Mouse (Mus musculus): Measurements from ENCODE around the gene Olfr448. TPM values are rescaled to one million over a fixed set of nuclear protein-coding genes. Genes with fewer than 3 reads are reported as not detected.

Gene Olfr448
- total RNA-seq (2014; rRNA removed) (not detected in 2 replicates), polyA plus RNA-seq (2015; fragmentation: Nextera tagmentation; extraction: Ambion mirVana) (not detected in 2 replicates)

DNA sequence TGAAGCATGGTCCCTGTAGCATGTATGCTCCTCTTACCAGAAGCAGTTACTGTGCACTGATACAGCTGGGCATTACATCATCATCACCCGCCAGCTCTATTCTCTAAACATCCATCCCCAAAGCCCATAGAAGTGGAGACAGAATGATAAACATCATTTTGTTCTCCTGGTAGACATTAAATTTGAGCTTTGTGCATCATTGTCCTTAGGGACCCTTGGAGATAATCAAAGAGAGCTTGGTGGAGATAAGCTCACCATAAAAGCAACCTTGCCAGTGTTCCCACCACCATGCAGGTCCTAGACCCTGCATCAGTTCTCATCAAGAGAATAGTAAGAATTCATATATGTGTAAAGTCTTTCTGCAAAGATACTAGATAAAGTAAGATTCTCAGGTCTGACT, at the start of gene Olfr448:
Olfr448 (plus strand) TSS at position 301 of the 400 bp plus-strand sequence.
- no peaks in the 10 kb centered on the region for H3K36me3 ChIP-seq (ENCODE audit: insufficient read depth, low read length)
- H3K9me3 ChIP-seq (ENCODE audit: low read length) = no peaks in the 10 kb centered on the region
- no peak within 1 kb of the TSS for H3K27ac ChIP-seq
- H3K9ac ChIP-seq (replicated peaks; ENCODE audit: low read length) = no peak within 1 kb of the TSS
- H3K4me3 ChIP-seq (ENCODE audit: low read length) = no peak within 1 kb of the TSS
- DNase-seq (ENCODE audit: low spot score) (no peak), ATAC-seq (no peak)
- no peak within 1 kb of the TSS for H3K4me2 ChIP-seq (ENCODE audit: low read depth, low read length)
- H3K4me1 ChIP-seq (ENCODE audit: insufficient read depth, low read length) = no peaks in the 10 kb centered on the region
- H3K27me3 ChIP-seq (ENCODE audit: insufficient read depth, low read length) = no peaks in the 10 kb centered on the region
- TF ChIP-seq CTCF (IDR thresholded peaks at IDR 0.05; ENCODE audit: low read depth) = no peak
- 95% methylated on average over 1 of the region's 1 CpGs for WGBS

DNA sequence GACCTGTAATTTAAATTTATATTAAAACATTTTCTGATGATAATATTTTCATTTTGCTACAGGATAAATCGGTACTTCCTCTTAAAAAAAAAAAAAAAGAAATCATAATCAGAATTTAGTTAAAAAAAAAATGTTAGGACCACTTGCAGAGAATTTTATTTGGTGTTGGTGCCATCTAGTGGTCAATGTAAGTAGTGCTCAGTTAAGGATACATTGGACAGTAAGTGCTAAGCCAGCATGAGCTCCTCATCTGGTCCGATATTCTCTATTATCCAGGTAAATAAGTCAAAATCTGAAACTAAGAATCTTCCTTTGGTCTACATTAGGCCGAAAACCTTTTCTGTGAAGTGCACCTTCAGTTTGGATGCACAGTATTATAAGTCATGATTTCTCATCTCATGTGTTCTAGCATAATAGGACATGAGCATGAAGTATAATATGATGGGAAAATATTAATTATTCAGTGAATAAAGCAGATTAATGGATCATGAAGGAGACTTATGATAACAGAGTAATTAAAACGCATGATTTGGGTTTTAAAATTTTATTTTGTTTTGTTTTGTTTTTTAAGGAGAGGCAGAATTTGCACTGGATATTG, 29.9 kb upstream of the Olfr448 start:
- no peak overlapping the region for H3K4me2 ChIP-seq (ENCODE audit: low read depth, low read length)
- H3K27ac ChIP-seq = no peak overlapping the region
- H3K27me3 ChIP-seq (ENCODE audit: insufficient read depth, low read length) = no peaks in the 10 kb centered on the region
- peak; percentile 76 for TF ChIP-seq CTCF (IDR thresholded peaks at IDR 0.05; ENCODE audit: low read depth)
- no peaks in the 10 kb centered on the region for H3K4me1 ChIP-seq (ENCODE audit: insufficient read depth, low read length)
- H3K36me3 ChIP-seq (ENCODE audit: insufficient read depth, low read length) = no peaks in the 10 kb centered on the region
- no peak overlapping the region for H3K4me3 ChIP-seq (ENCODE audit: low read length)
- WGBS = 16% methylated on average over 4 of the region's 4 CpGs
- DNase-seq (ENCODE audit: low spot score) = peak; percentile 85
- H3K9ac ChIP-seq (replicated peaks; ENCODE audit: low read length) = no peak overlapping the region
- ATAC-seq = peak; percentile 69
- H3K9me3 ChIP-seq (ENCODE audit: low read length) = no peaks in the 10 kb centered on the region

DNA sequence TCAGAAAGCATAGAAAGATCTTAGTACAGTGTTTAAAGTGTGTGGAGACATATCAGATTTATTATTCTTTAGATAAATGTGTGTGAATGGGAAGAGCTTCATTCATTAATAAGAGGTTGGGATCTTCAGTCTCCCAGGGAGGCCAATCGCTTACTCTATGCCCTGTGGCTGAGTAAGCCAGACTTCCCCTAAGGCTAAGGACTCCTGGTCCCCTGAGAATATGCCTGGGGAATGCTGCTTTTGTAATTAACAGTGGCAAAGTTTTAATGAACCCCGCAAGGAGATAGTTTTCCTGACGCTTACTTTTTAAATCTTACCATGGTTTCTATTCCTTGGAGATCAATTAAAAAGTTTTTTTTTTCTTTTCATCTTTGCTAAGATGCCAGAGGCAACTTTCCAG, 20.5 kb upstream of the Olfr448 start:
- Histone ChIP-seq H3K27ac (no peak overlapping the region), H3K9me3 (ENCODE audit: low read length) (no peaks in the 10 kb centered on the region), H3K27me3 (ENCODE audit: insufficient read depth, low read length) (no peaks in the 10 kb centered on the region), H3K4me2 (ENCODE audit: low read depth, low read length) (no peak overlapping the region), H3K36me3 (ENCODE audit: insufficient read depth, low read length) (no peaks in the 10 kb centered on the region), H3K9ac (replicated peaks; ENCODE audit: low read length) (no peak overlapping the region), H3K4me3 (ENCODE audit: low read length) (no peak overlapping the region), H3K4me1 (ENCODE audit: insufficient read depth, low read length) (no peaks in the 10 kb centered on the region)
- no peak for ATAC-seq
- DNase-seq (ENCODE audit: low spot score) = peak; percentile 27
- 62% methylated on average over 3 of the region's 3 CpGs for WGBS
- TF ChIP-seq CTCF (IDR thresholded peaks at IDR 0.05; ENCODE audit: low read depth) = no peak

DNA sequence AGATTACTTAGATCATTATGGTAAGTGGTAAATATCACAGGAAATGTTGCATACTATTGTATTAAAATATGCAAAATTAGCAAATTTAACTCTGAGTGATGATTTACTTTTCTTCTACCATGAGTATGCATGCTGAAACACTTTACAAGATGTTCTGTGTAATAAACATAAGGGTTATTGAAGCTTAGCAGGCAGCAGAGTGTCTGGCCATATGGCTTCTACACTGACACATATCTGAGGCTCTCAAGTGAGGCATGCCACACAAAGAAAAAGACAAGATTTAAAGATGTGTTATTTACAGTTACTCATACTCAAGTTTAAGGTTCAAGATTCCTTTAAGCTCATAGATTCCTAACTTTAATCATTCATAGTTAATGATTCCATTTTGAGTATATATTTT, 13.9 kb upstream of the Olfr448 start:
- Histone ChIP-seq H3K4me2 (ENCODE audit: low read depth, low read length) (no peak overlapping the region), H3K4me3 (ENCODE audit: low read length) (no peak overlapping the region), H3K36me3 (ENCODE audit: insufficient read depth, low read length) (no peaks in the 10 kb centered on the region), H3K27ac (no peak overlapping the region), H3K9me3 (ENCODE audit: low read length) (no peaks in the 10 kb centered on the region), H3K9ac (replicated peaks; ENCODE audit: low read length) (no peak overlapping the region), H3K27me3 (ENCODE audit: insufficient read depth, low read length) (no peaks in the 10 kb centered on the region), H3K4me1 (ENCODE audit: insufficient read depth, low read length) (no peaks in the 10 kb centered on the region)
- no peak for ATAC-seq
- no peak for TF ChIP-seq CTCF (IDR thresholded peaks at IDR 0.05; ENCODE audit: low read depth)
- no peak for DNase-seq (ENCODE audit: low spot score)

DNA sequence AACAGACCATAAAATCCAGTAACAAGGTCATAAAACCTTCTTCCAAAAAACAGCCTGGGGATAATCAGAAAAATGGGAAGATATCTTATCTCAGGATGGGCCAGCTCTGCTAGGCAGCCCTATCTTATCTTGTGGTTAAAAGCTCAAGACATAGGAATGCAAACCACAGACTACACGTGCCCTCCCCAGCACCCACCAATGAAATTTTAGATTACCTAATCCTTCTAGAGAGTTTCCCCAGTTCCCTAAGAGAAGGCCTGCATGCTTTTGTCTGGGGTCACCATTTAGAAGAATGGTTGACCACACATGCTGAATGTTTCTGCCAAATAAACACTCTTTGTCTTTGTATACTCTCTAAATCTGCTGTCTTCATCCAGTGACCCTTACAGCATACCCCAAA, 10.1 kb downstream of the Olfr448 start:
- H3K4me3 ChIP-seq (ENCODE audit: low read length) = no peak overlapping the region
- no peaks in the 10 kb centered on the region for H3K36me3 ChIP-seq (ENCODE audit: insufficient read depth, low read length)
- no peaks in the 10 kb centered on the region for H3K4me1 ChIP-seq (ENCODE audit: insufficient read depth, low read length)
- DNase-seq (ENCODE audit: low spot score) = no peak
- no peak for TF ChIP-seq CTCF (IDR thresholded peaks at IDR 0.05; ENCODE audit: low read depth)
- H3K27me3 ChIP-seq (ENCODE audit: insufficient read depth, low read length) = no peaks in the 10 kb centered on the region
- WGBS = 33% methylated on average over 1 of the region's 1 CpGs
- H3K4me2 ChIP-seq (ENCODE audit: low read depth, low read length) = no peak overlapping the region
- H3K27ac ChIP-seq = no peak overlapping the region
- no peak for ATAC-seq
- H3K9ac ChIP-seq (replicated peaks; ENCODE audit: low read length) = no peak overlapping the region
- H3K9me3 ChIP-seq (ENCODE audit: low read length) = no peaks in the 10 kb centered on the region

DNA sequence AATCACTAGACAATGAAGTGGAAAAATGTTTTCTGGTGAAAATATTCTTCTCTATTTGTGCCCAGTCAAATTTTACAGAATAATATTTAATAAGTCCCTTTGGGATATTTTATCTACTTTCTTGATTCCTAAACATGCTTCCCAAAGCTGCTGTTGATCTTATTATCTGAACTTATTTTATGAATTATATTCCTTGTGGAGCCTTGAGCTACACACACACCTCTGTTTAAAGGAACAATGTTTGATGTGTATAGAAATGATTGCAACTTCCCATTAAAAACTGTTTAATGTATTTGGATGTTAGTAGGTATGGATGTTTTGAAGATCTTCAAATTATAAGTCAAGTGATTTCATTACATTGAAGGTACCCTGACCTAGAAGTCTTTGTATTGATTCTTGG, 18.3 kb downstream of the Olfr448 start, which contains the start of gene Olfr447:
Olfr447 (plus strand) TSS at position 301 of the 400 bp plus-strand sequence.
- ATAC-seq (no peak), DNase-seq (ENCODE audit: low spot score) (no peak)
- Histone ChIP-seq H3K27me3 (ENCODE audit: insufficient read depth, low read length) (no peaks in the 10 kb centered on the region), H3K9me3 (ENCODE audit: low read length) (no peaks in the 10 kb centered on the region), H3K9ac (replicated peaks; ENCODE audit: low read length) (no peak within 1 kb of the TSS), H3K27ac (no peak within 1 kb of the TSS), H3K4me3 (ENCODE audit: low read length) (no peak within 1 kb of the TSS), H3K4me2 (ENCODE audit: low read depth, low read length) (no peak within 1 kb of the TSS), H3K36me3 (ENCODE audit: insufficient read depth, low read length) (no peaks in the 10 kb centered on the region), H3K4me1 (ENCODE audit: insufficient read depth, low read length) (no peaks in the 10 kb centered on the region)
- no peak for TF ChIP-seq CTCF (IDR thresholded peaks at IDR 0.05; ENCODE audit: low read depth)

DNA sequence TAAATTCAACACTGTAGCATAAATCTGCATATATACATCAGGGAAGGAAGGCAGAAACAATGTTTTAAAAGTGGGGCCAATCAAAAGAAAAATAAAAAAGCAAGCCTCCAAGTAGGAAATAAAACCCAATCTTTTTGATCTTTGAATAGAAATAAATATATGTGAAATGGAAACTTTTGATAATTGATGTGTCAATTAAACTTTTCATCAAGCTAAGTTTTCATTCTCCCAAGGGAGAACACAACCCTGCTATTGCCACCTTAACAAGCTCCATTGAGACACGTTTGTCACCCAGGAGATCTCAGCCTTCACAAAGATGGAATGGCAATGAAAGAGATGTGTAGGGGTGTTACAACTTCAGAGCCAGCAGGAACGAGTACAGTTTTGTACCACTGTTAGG, 30.8 kb downstream of the Olfr448 start, which contains the start of gene Olfr446:
Olfr446 (plus strand) TSS at position 301 of the 400 bp plus-strand sequence.
- TF ChIP-seq CTCF (IDR thresholded peaks at IDR 0.05; ENCODE audit: low read depth) = no peak
- no peak for ATAC-seq
- WGBS = 68% methylated on average over 2 of the region's 2 CpGs

More for the DNA sequence above, 30.8 kb downstream of the Olfr448 start, which contains the start of gene Olfr446:
- no peak within 1 kb of the TSS for H3K9ac ChIP-seq (replicated peaks; ENCODE audit: low read length)
- H3K27ac ChIP-seq = no peak within 1 kb of the TSS
- H3K27me3 ChIP-seq (ENCODE audit: insufficient read depth, low read length) = no peaks in the 10 kb centered on the region
- H3K9me3 ChIP-seq (ENCODE audit: low read length) = no peaks in the 10 kb centered on the region
- H3K4me2 ChIP-seq (ENCODE audit: low read depth, low read length) = no peak within 1 kb of the TSS
- H3K4me1 ChIP-seq (ENCODE audit: insufficient read depth, low read length) = no peaks in the 10 kb centered on the region
- no peak within 1 kb of the TSS for H3K4me3 ChIP-seq (ENCODE audit: low read length)
- no peak for DNase-seq (ENCODE audit: low spot score)
- H3K36me3 ChIP-seq (ENCODE audit: insufficient read depth, low read length) = no peaks in the 10 kb centered on the region

Other genes with a start within 250 kb of the Olfr448 start
- 2.9 and 4.0 TPM in 2 replicates for gene Tcaf2, start 245.2 kb upstream of the Olfr448 start, total RNA-seq (2014; rRNA removed)
- 2.1 and 2.4 TPM in 2 replicates for gene Tcaf2, start 245.2 kb upstream of the Olfr448 start, polyA plus RNA-seq (2015; fragmentation: Nextera tagmentation; extraction: Ambion mirVana)
- gene Tcaf1, start 180.4 kb upstream of the Olfr448 start, total RNA-seq (2014; rRNA removed) = 262 and 275 TPM in 2 replicates
- gene Tcaf1, start 180.4 kb upstream of the Olfr448 start, polyA plus RNA-seq (2015; fragmentation: Nextera tagmentation; extraction: Ambion mirVana) = 182 and 194 TPM in 2 replicates
- gene Olfr453, start 151.1 kb upstream of the Olfr448 start, total RNA-seq (2014; rRNA removed) = not detected in 2 replicates
- gene Olfr453, start 151.1 kb upstream of the Olfr448 start, polyA plus RNA-seq (2015; fragmentation: Nextera tagmentation; extraction: Ambion mirVana) = not detected in 2 replicates
- gene Olfr38, start 134.0 kb upstream of the Olfr448 start, total RNA-seq (2014; rRNA removed) = not detected in 2 replicates
- not detected in 2 replicates for gene Olfr38, start 134.0 kb upstream of the Olfr448 start, polyA plus RNA-seq (2015; fragmentation: Nextera tagmentation; extraction: Ambion mirVana)
- not detected in 2 replicates for gene Olfr452, start 105.3 kb upstream of the Olfr448 start, total RNA-seq (2014; rRNA removed)
- gene Olfr452, start 105.3 kb upstream of the Olfr448 start, polyA plus RNA-seq (2015; fragmentation: Nextera tagmentation; extraction: Ambion mirVana) = not detected in 2 replicates
- not detected in 2 replicates for gene Olfr450, start 78.5 kb upstream of the Olfr448 start, total RNA-seq (2014; rRNA removed)
- gene Olfr450, start 78.5 kb upstream of the Olfr448 start, polyA plus RNA-seq (2015; fragmentation: Nextera tagmentation; extraction: Ambion mirVana) = not detected in 2 replicates
- gene Olfr449, start 56.1 kb upstream of the Olfr448 start, total RNA-seq (2014; rRNA removed) = not detected in 2 replicates
- not detected in 2 replicates for gene Olfr449, start 56.1 kb upstream of the Olfr448 start, polyA plus RNA-seq (2015; fragmentation: Nextera tagmentation; extraction: Ambion mirVana)
- gene Olfr447, start 18.4 kb downstream of the Olfr448 start, total RNA-seq (2014; rRNA removed) = not detected in 2 replicates
- not detected in 2 replicates for gene Olfr447, start 18.4 kb downstream of the Olfr448 start, polyA plus RNA-seq (2015; fragmentation: Nextera tagmentation; extraction: Ambion mirVana)
- not detected in 2 replicates for gene Olfr446, start 30.9 kb downstream of the Olfr448 start, total RNA-seq (2014; rRNA removed)
- gene Olfr446, start 30.9 kb downstream of the Olfr448 start, polyA plus RNA-seq (2015; fragmentation: Nextera tagmentation; extraction: Ambion mirVana) = not detected in 2 replicates
- gene Olfr444, start 58.6 kb downstream of the Olfr448 start, total RNA-seq (2014; rRNA removed) = not detected in 2 replicates
- gene Olfr444, start 58.6 kb downstream of the Olfr448 start, polyA plus RNA-seq (2015; fragmentation: Nextera tagmentation; extraction: Ambion mirVana) = not detected in 2 replicates
- not detected in 2 replicates for gene Olfr441, start 215.9 kb downstream of the Olfr448 start, total RNA-seq (2014; rRNA removed)
- not detected in 2 replicates for gene Olfr441, start 215.9 kb downstream of the Olfr448 start, polyA plus RNA-seq (2015; fragmentation: Nextera tagmentation; extraction: Ambion mirVana)

Measured in hindbrain, postnatal 0 days (tissue).